Mouse (Mus musculus): Measurements from ENCODE around the gene Bid.
"Not testable (repeated sequence)": the region's sequence is repeated elsewhere in the genome, so short reads cannot be mapped to it uniquely, and the experiment has no call there.

Gene Bid

DNA sequence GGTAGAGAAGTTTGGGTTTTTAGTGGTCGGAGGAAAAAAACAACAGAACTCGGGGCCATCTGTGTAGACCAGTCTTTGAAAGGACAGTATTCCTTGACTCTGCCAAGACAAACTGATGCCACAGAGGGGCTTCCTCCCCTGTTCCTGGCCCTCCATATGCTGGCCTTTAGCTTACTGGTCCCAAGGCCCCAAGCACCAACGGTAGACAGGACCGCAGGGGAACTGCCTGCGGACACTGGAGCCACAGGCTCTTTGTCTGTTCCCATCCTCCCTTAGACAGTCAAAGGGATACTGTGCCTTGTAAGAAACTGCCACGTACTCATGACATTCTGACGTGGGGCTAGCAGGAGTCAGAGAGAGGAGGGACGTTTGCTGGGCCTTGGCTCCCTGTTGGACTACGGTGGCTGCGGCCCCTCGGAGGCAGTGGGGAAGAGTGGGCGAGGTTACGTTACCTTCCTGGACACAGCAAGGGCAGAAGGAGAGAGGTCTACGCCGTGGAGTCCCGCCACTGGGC is 20.5 kb upstream of the Bid start:
- no peak for DNase-seq (ENCODE audit: extremely low spot score, low spot score)

DNA sequence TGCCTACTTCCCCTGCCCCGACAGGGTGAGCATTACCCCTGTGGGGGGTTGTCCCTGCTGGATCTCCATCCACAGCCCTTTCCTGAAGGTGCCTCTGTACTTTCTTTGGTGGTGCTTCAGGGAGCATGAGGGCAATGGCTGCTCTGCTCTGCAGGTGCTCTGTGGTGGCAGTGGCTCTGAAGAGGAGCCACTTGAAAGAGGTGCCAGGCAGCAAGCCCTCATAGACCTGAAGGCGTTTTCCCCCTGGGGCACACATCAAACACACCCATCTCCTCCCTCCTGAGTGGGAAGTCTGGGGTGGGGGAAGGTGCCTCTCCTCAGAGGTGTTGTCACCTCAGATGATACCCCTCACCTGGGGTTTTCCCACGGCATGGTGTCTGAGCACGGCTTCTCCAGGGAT is 17.5 kb upstream of the Bid start:
- DNase-seq (ENCODE audit: extremely low spot score, low spot score): no peak

DNA sequence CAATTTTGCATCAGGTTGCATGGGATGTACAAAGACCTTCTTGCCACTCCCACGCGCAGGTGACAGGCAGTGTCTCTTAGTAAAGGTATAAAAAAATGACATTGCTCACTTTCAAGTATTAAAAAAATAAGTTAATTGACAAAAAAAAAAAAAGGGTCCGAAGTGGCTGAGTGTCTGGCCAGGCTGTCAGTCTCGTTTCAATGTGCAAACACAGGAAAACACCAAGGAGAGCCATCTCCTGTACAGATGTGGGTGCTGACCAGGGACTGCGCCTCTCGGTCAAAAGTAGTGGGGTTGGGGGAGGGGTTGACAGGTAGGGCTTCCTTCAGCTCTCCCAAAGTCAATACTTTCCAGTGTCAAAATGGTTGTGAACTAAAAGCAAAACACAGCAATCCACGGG is 17.0 kb upstream of the Bid start:
- no peak for DNase-seq (ENCODE audit: extremely low spot score, low spot score)

DNA sequence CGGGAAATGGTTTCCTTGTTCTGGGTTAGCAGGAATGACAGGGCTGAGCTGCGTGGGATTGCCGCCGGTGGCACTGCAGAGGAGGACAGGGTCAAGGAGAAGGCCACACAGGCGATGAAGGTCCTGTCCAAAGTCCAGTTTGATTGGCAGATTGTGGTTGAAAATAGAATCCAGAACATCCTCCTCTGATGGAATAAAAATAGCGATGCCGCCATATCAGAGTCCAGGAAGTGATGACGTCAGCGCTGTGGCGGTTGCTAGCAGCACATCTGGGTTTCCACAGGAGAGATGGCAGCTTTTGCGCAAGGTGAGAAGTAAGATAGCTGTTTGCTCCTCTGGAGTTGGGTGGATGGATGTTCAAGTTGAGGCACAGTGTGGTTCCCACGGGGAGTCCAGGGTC is 15.9 kb upstream of the Bid start:
- no peak for DNase-seq (ENCODE audit: extremely low spot score, low spot score)

DNA sequence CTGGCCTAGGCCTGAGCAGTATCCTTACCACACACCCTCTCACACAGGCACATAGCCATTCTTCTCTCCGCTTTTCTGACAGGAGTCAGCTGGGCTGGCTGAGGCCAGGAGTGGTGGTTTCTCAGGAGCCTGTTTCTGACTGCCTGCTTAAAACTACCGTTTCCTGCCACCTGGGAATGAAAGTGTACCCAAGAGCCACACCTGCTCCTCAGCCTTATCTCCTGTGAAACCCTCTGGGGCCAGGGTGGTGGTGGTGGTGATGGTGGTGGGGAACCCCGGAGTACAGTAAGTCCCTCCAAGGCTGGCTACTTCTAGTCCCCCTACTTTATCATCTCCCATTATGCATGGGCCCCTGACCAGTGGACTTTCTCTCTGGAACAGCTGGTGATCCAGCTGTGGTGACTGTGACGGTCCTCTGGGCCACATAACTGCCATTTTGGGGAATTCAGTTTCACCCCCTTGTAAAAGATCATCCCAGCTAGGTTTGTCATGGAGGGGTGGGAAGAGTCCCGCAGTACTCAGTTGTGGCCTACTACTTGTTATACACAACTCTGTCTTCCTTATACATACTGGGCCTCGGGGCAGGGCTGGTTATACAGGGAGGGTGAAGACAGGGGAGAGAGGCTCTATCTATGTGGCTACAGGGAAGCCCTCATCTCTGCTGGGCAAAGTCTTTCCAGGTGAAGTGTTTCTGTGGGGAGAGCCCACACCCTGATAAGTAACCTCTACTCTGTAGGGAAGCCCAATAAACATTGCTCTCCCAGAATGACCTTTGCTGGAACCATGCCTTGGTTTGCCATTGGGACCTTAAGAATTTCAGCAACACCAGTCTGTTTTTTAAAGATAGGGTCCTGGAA is 14.0 kb upstream of the Bid start:
- DNase-seq (ENCODE audit: extremely low spot score, low spot score): no peak

DNA sequence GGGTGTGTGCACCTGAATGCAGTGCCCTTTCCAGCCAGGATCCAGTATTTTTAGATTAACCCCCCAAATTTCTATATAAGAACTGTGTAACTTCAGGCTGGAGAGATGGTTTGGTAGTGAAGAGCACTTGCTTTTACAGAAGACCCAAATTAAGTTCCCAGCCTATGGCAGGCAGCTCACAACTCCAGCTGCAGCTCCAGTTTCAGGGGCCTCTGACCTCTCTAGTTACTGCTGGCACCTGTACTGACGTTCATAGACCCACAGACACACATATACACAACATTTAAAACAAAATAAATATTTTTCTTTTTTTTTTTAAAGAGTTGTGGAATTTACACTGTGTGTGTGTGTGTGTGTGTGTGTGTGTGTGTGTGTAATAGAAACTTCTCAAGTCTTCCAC is 12.8 kb upstream of the Bid start:
- DNase-seq (ENCODE audit: extremely low spot score, low spot score): no peak

DNA sequence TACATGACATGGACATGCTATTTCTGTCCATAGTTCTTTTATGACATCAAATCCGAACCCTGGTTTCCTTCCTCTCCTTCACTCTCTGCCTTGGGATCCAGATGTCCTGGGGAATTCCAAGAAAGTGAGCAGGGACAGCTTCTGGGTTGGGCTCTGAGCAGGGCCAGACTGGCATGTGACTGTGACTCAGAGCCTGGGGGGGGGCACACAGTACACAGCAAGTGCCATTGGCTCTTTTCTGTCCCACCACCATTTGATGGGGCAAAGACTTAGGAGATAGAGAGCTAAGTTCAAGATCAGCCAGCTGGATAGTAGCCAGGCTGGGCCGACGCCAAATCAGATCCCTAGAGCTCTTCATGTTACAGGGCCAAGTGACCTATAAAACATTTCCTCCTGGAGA is 11.1 kb upstream of the Bid start:
- no peak for DNase-seq (ENCODE audit: extremely low spot score, low spot score)

DNA sequence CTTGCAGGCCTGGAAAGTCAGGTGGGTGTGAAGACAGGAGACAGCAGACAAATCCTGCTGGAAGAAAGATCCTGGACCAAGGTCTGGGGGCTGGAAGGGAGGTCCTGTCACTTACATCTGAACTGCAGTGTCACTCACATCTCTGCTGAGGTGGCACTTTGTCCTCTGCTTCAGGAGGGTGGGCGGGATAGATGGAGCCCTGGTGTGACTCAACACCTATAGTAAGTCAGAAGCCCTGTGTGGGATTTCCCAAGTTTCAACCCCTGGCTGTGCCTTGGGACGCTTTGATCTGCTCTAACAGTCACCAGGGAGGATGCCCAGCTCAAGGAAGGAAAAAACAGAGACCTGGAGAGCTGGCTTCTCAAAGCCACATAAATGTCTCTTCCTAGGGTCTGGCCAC is 10.2 kb upstream of the Bid start:
- DNase-seq (ENCODE audit: extremely low spot score, low spot score): no peak

DNA sequence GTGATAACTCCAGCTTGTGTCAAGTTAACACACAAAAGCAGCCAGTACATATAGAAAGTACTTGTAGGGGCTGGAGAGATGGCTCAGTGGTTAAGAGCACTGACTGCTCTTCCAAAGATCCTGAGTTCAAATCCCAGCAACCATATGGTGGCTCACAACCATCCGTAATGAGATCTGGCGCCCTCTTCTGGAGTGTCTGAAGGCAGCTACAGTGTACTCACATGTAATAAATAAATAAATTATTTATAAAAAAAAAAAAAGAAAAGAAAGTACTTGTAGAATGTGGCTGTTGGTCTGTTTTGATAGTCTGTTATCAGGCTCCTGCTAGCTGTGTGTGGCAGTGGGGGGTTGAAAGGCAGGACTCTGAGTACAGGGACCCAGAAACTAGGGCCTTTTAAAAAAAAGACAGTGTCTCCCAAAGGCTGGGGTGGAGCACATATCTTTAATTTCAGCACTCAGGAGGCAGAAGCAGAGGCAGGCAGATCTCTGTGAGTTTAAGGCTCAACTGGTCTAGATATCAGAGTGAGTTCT is 8.2 kb upstream of the Bid start:
- not testable (repeated sequence) for DNase-seq (ENCODE audit: extremely low spot score, low spot score)

DNA sequence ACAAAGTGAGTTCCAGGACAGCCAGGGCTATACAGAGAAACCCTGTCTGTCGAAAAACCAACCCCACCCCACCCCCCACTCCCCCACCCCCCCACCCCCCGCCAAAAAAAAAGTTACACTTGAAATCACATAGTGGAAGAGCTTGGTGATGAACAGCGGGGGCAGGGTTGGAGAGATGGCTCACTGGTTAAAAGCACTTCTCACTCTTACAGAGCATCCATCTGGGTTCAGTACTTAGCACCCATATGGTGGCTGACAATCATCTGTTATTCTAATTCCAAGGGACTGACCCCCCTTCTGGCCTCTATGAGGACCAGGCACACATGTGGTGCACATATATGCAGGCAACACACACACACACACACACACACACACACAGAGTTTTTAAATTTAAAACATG is 1.3 kb upstream of the Bid start:
- no peak for DNase-seq (ENCODE audit: extremely low spot score, low spot score)

DNA sequence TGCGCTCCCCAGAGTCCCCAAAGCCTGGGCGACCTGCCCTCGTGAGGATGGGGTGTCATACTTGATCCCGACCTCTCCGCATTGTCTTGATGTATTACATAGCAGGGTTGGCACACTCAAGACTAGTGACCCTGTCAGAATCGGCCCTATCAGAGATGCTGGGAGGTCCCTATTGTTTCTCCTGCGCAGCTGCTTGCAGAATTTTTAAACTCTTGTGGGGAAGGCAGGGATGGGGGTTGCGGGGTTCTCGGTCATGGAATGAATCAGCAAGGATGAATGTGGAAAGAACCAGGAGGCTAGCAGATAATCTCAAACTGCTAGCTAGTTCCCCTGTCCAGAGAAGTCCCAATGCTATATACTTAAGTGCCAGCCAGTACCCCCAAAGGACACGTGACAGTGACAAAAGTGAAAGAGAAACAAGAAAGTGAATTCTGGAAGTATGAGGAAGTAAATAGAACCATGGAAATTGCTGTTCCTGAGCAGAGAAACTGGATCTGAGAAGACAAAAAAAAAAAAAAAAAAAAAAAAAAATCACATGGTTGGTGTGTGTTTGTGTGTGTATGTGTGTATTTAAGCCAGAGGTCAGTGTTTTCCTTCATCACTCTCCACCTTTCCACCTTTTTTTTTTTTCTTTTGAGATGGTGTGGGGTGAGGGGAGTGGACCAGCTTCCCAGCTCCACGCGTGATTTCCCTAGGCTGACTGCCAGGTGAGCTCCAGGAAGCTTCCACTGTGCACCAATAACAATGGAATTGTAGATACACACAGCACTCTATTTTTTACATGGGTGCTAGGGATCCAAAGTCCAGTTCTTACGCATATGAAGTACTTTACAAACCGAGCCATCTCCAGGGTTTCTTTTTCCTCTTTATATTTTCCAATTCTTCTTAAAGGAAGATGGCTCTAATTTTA is 574 bp upstream of the Bid start:
- not testable (repeated sequence) for DNase-seq (ENCODE audit: extremely low spot score, low spot score)

DNA sequence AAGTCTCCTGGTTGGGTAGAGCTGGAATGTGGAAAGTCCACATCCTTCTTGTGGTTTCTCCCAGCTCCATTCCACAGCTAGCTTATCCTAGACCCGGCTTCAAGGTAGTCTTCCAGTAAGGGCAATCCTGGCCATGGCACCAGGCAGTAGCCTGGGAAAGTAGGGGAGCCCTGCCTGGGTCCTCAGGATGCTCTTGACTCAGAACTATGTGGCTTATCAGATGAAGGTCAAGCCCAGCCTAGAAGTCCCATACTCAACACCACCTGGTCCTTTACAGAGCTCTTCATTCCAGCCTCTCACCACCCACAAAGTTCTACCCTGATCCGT is 1.0 kb downstream of the Bid start:
- no peak for DNase-seq (ENCODE audit: extremely low spot score, low spot score)

DNA sequence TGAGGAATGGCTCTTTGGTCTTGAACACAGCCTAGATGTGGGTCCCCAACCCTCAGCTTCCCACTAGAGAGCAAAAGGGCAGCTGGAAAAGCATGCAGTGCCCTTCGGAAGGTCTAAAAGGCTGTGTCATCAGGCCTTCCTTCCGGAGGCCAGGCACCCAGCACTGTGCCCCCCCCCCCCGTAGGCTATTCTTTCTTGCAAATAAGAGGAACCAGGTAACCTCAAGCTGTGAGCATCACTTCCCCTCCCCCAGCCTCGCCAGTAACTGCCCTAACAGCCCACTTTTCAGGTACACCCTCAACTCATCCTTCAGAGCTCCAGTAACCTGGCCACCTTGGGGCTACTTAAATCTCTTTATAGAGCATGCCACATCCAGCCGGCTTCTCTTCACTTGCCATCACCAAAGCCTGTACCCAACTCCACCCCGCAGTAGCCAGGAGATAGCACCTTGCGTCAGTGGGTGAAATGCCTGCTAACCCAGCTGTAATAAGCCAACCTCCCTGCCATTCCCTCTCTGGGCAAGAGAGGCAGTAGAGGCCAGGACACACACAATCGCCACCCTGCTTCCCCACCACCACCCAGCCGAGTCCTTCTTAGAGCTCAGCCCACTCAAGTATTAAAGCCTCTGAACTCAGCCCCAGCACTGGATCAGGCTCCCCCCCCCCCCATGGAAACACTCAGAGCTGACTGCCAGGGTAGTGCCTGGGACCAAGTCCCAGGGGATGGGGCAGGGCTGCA is 1.6 kb downstream of the Bid start:
- no peak for DNase-seq (ENCODE audit: extremely low spot score, low spot score)

DNA sequence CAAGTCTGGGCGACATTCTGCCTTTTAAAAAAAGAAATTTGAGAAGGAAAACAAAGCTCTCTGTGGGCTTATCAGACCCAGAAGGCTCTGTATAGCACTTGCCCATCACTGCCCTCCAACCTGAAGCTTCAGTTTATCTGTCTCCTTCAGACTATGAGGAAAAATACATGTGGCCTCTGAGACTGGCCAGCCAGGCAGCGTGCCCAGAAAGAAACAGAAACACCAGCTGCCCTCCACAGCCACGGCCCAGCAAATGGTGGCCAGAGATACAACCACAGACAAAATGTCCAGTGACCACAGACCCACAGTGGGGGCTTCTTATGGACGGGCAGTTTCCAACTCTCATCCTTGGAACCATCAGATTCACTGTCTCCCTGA is 2.1 kb downstream of the Bid start:
- no peak for DNase-seq (ENCODE audit: extremely low spot score, low spot score)

DNA sequence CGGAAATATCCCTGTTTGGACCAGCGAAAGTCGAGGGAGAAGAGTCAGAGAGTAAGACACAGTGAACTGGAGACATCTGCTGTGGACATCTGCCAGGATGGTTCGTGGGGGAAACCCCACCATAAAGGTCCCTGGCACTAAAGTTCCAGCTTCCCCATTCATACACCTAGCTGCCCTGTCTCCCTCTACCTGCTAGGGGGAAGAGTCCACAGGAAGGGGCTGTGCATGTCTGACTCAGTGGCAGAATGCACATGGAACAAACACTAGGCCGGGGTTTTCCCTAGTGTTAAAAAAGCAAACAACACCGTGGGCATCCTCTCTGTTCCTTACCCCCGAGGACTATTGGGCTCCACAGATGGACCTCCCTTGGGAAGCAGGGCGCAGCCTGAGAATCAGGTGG is 2.9 kb downstream of the Bid start:
- DNase-seq (ENCODE audit: extremely low spot score, low spot score): no peak

DNA sequence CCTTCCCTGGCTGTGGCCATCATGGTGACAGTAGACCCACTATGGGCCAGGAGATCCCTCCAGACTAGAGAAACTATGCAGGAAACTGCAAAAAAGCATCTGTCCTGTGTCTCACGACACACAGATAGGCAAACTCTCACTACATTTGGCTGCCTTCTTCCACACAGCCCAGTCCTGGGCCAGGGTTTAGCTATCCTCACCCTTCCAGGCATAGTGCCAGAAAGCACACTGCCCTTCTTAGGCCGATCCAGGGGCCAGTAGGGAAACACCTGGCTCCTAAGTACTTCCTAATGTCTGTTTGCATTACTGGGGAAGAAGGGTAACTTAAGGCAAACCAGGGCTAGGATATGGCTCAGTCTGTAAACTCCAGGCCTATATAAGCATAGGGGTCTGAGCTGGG is 3.7 kb downstream of the Bid start:
- DNase-seq (ENCODE audit: extremely low spot score, low spot score): no peak

DNA sequence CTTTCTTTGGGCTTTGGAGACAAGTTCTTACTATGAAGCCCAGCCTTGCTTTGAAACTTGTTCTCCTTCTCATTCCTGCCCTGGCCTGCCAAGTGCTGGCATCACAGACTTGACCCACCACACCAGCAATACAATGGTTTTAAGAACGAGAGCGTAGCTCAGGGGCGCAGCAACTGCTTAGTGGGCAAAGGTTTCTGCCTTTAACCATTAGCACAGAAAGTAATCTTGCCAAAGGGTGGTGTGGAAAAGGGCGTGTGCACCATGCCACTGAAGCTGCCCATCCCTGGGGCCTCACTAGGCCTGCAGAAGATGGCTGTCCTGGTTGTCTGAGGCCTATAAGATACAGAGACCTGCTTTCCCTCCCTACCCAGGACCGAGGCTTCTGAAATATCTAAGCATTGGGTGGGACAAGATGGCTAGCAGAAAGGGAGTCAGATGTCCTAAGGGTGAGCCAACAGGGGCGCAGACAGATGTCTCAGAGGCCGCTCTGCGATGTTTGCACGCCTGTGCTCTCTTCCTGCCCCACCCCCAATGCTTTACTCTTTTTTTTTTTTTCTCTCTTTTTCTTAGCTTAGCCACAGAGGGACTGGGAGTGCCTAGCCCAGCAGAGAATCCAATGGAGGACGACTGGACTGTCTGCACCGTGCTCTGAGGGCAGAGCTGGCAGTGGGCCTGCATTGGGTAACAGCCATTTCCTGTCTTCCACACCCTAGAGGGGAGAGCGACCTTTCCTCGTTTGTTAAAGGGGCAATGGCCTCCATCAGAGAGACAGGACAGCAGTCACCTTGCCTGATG is 5.2 kb downstream of the Bid start:
- DNase-seq (ENCODE audit: extremely low spot score, low spot score): no peak

DNA sequence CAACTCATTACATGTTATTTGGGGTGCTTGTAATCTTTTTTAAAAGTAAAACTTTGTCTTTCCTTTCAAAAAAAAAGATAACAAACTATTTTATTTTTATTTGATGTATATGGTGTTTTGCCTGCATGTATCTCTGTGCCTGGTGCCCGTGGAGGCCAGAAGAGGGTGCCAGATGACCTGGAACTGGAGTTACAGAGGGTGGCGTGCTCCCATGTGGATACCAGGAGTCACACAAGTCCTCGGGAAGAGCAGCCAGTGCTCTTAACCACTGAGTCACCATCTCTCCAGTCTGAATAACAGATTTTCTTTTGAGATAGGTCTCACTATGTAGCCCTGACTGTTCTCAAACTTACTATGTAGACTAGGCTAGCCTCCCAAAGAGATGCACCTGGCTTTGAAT is 7.2 kb downstream of the Bid start:
- no peak for DNase-seq (ENCODE audit: extremely low spot score, low spot score)

DNA sequence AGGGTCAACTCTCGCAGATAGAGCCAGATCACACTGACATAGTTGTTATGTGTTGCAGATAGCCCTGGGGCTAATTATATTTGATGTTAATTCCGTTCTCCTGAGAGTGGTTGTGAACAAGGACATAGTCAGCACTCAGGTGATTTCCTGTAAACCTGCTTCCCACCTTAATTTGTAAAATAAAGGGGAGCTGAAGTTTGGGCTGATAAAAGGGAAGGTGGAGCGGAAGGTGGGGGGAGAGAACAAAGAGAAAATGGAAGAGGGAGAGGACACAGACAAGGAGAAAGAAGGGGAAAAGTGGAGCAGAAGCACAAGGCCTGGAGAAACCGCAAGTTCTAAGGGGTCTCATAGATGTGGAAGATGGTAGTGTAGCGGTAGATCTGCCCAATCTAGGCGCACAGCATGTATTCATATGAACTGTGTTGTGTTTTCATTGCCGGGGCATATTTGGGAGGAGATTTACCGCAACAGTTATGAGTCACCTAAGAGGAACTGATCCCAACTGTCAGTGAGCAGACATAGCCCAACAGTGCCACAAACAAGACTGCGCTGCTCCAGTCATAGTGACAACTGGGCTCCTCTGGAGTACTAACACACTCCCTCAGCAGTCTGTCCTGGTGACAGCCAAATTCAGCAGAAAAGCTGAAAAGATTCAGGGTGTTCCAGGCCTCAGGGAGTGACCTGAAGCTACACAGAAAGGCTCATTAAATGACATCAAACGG is 8.6 kb downstream of the Bid start:
- not testable (repeated sequence) for DNase-seq (ENCODE audit: extremely low spot score, low spot score)

DNA sequence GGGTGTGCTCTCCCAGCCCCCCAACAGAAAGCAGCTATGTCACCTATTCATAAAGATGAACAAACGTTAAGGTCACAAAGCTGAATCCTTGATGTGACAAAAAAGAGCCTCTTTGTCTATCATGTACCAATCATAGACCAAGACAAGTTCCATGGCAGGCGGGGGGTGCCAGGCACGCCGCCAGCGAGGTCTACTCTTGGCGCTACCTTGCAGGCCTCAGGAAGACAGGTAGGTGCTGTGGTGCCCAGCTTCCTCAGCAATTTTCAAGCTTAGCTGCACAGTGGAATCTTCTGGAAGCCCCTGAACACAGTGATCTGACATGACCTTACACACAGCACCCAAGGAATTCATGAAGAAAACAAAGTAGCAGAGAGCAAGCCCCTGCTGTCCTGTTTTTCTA is 10.1 kb downstream of the Bid start:
- DNase-seq (ENCODE audit: extremely low spot score, low spot score): no peak
